Mouse (Mus musculus) kidney, adult 11 months (tissue): ENCODE measurements around the gene Kansl1.
"Not testable (repeated sequence)": the region's sequence is repeated elsewhere in the genome, so short reads cannot be mapped to it uniquely, and the experiment has no call there.

ENCODE experiments used
- DNase-seq: peaks from one replicate; pipeline ENCODE4 v3.0.0; 2022

The Kansl1 gene

GRCm38 (mm10) chr11:104468751-104469268 is at the start of gene Kansl1:
Kansl1 (minus strand) TSS chr11:104468861.
- DNase-seq, result no peak

- DNase-seq, result no peak
These were observed 43.8 kb upstream of the Kansl1 start for GRCm38 (mm10) chr11:104512436-104512835.

GRCm38 (mm10) chr11:104510606-104511005 is 41.9 kb upstream of the Kansl1 start:
- no peak for DNase-seq

- DNase-seq, result no peak
These were observed 39.8 kb upstream of the Kansl1 start for GRCm38 (mm10) chr11:104508455-104508854.

GRCm38 (mm10) chr11:104488292-104488691 is 19.6 kb upstream of the Kansl1 start:
- no peak for DNase-seq

- no peak for DNase-seq
These were observed 13.3 kb upstream of the Kansl1 start for GRCm38 (mm10) chr11:104481971-104482370.

- no peak for DNase-seq
These were observed 10.8 kb upstream of the Kansl1 start for GRCm38 (mm10) chr11:104479505-104479904.

GRCm38 (mm10) chr11:104469371-104469835 is 742 bp upstream of the Kansl1 start:
- peak; percentile 87 for DNase-seq

- no peak for DNase-seq
These were observed 963 bp downstream of the Kansl1 start for GRCm38 (mm10) chr11:104467698-104468097.

- DNase-seq, result no peak
These were observed 7.1 kb downstream of the Kansl1 start for GRCm38 (mm10) chr11:104461551-104461950.

GRCm38 (mm10) chr11:104459671-104460070 is 9.0 kb downstream of the Kansl1 start:
- DNase-seq, result no peak

GRCm38 (mm10) chr11:104458507-104458906 is 10.2 kb downstream of the Kansl1 start:
- DNase-seq, result no peak

- no peak for DNase-seq
These were observed 16.0 kb downstream of the Kansl1 start for GRCm38 (mm10) chr11:104452709-104453108.

GRCm38 (mm10) chr11:104451239-104451638 is 17.4 kb downstream of the Kansl1 start:
- no peak for DNase-seq

GRCm38 (mm10) chr11:104448499-104448898 is 20.2 kb downstream of the Kansl1 start:
- DNase-seq, result not testable (repeated sequence)

GRCm38 (mm10) chr11:104445538-104445937 is 23.1 kb downstream of the Kansl1 start:
- DNase-seq, result no peak

GRCm38 (mm10) chr11:104445044-104445443 is 23.6 kb downstream of the Kansl1 start:
- no peak for DNase-seq

GRCm38 (mm10) chr11:104443359-104443758 is 25.3 kb downstream of the Kansl1 start:
- no peak for DNase-seq

- DNase-seq, result peak; percentile 94
These were observed 26.1 kb downstream of the Kansl1 start for GRCm38 (mm10) chr11:104442333-104443136.

- DNase-seq, result peak; percentile 78
These were observed 27.0 kb downstream of the Kansl1 start for GRCm38 (mm10) chr11:104441475-104442332.

GRCm38 (mm10) chr11:104440521-104441474 is 27.9 kb downstream of the Kansl1 start:
- no peak for DNase-seq

- DNase-seq, result no peak
These were observed 29.0 kb downstream of the Kansl1 start for GRCm38 (mm10) chr11:104439703-104440102.
